Mouse (Mus musculus) liver, embryonic 14.5 days (tissue): Measurements from ENCODE around the gene Cox10.

Experiments used
- CTCF ChIP-seq: IDR thresholded peaks from 2 replicates; pipeline ENCODE4 v1.5.1; 2016; ENCODE audit warnings: antibody characterized with exemption, low read depth, control low read depth
- EP300 ChIP-seq: IDR thresholded peaks from 2 replicates; pipeline ENCODE4 v1.6.1; 2016; ENCODE audit warnings: antibody characterized with exemption, low read depth

DNA sequence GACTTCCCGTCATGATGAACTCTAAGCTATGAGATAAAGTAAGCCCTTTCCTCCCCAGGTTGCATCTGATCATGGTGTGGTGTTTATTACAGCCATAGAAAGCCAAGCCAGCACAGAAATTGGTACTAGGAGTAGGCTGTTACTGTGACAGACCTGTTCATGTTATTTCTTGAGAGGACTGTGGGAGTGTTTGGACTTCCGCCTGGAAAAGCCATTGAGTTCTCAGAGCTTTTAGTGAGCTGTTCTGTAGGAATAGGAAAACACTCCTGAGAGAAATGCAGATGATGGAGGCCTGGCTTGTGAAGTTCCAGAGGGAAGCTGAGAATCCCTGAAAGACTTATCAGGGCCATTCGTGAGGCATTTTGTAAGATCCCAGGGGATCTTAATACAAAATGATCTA lies 20.8 kb downstream of the Cox10 start:
- TF ChIP-seq CTCF, result no peak
- TF ChIP-seq EP300, result no peak
